Mouse (Mus musculus): ENCODE measurements around the gene Gm11273. TPM values are rescaled to one million over a fixed set of nuclear protein-coding genes. Genes with fewer than 3 reads are reported as not detected.
"Not testable (repeated sequence)": the region's sequence is repeated elsewhere in the genome, so short reads cannot be mapped to it uniquely, and the experiment has no call there.

Gene Gm11273
- polyA plus RNA-seq, 1 experiment from 2014 or later = 3.6 TPM

GRCm38 (mm10) chr13:21462516-21462915, 38.7 kb downstream of the Gm11273 start:
- WGBS = 61% methylated on average over 9 of the region's 9 CpGs
- H3K27me3 ChIP-seq (ENCODE audit: control insufficient read depth, insufficient read depth, low read length) = not testable (repeated sequence)

GRCm38 (mm10) chr13:21456347-21456746, 44.9 kb downstream of the Gm11273 start:
- no peak for ATAC-seq (replicated peaks; ENCODE audit: low FRiP score)
- WGBS = 13% methylated on average over 4 of the region's 4 CpGs

More at GRCm38 (mm10) chr13:21462516-21462915, 38.7 kb downstream of the Gm11273 start:
- not testable (repeated sequence) for H3K9me3 ChIP-seq (ENCODE audit: control insufficient read depth, low read length); H3K27ac ChIP-seq (ENCODE audit: low read depth, low read length); H3K36me3 ChIP-seq (ENCODE audit: control insufficient read depth, insufficient read depth, low read length); H3K4me1 ChIP-seq (replicated peaks; ENCODE audit: control insufficient read depth, insufficient read depth, low read length); H3K4me2 ChIP-seq (ENCODE audit: low read depth, low read length, severe bottlenecking); ATAC-seq (replicated peaks; ENCODE audit: low FRiP score); H3K4me3 ChIP-seq (ENCODE audit: low read depth, low read length); H3K9ac ChIP-seq (ENCODE audit: low read length); DNase-seq (ENCODE audit: low spot score)

GRCm38 (mm10) chr13:21454133-21454532, 47.1 kb downstream of the Gm11273 start:
- Histone ChIP-seq H3K27ac (ENCODE audit: low read depth, low read length) (no peak overlapping the region), H3K4me3 (ENCODE audit: low read depth, low read length) (no peak overlapping the region), H3K9me3 (ENCODE audit: control insufficient read depth, low read length) (no peaks in the 10 kb centered on the region), H3K36me3 (ENCODE audit: control insufficient read depth, insufficient read depth, low read length) (no peaks in the 10 kb centered on the region), H3K4me2 (ENCODE audit: low read depth, low read length, severe bottlenecking) (no peak overlapping the region), H3K4me1 (replicated peaks; ENCODE audit: control insufficient read depth, insufficient read depth, low read length) (peaks cover 4% of the 10 kb centered on the region; the same call in 1 of the 2 replicates), H3K27me3 (ENCODE audit: control insufficient read depth, insufficient read depth, low read length) (no peaks in the 10 kb centered on the region), H3K9ac (ENCODE audit: low read length) (no peak overlapping the region)
- 90% methylated on average over 3 of the region's 3 CpGs for WGBS
- DNase-seq (ENCODE audit: low spot score) = no peak
- ATAC-seq (replicated peaks; ENCODE audit: low FRiP score) = no peak

More at GRCm38 (mm10) chr13:21456347-21456746, 44.9 kb downstream of the Gm11273 start:
- H3K36me3 ChIP-seq (ENCODE audit: control insufficient read depth, insufficient read depth, low read length) = no peaks in the 10 kb centered on the region
- H3K4me3 ChIP-seq (ENCODE audit: low read depth, low read length) = no peak overlapping the region
- peaks cover 4% of the 10 kb centered on the region; the same call in 1 of the 2 replicates for H3K4me1 ChIP-seq (replicated peaks; ENCODE audit: control insufficient read depth, insufficient read depth, low read length)
- H3K27me3 ChIP-seq (ENCODE audit: control insufficient read depth, insufficient read depth, low read length) = no peaks in the 10 kb centered on the region
- DNase-seq (ENCODE audit: low spot score) = no peak
- H3K27ac ChIP-seq (ENCODE audit: low read depth, low read length) = no peak overlapping the region
- no peaks in the 10 kb centered on the region for H3K9me3 ChIP-seq (ENCODE audit: control insufficient read depth, low read length)
- H3K9ac ChIP-seq (ENCODE audit: low read length) = no peak overlapping the region
- no peak overlapping the region for H3K4me2 ChIP-seq (ENCODE audit: low read depth, low read length, severe bottlenecking)

GRCm38 (mm10) chr13:21453449-21453848, 47.8 kb downstream of the Gm11273 start, which contains the start of gene Zscan26:
Zscan26 (minus strand) TSS chr13:21453730.
- H3K27me3 ChIP-seq (ENCODE audit: control insufficient read depth, insufficient read depth, low read length) = no peaks in the 10 kb centered on the region
- H3K36me3 ChIP-seq (ENCODE audit: control insufficient read depth, insufficient read depth, low read length) = no peaks in the 10 kb centered on the region
- ATAC-seq (replicated peaks; ENCODE audit: low FRiP score) (peak; percentile 92), DNase-seq (ENCODE audit: low spot score) (peak; percentile 91)
- peak within 1 kb of the TSS; percentile 66 for H3K9ac ChIP-seq (ENCODE audit: low read length)
- peaks cover 4% of the 10 kb centered on the region; the same call in 1 of the 2 replicates for H3K4me1 ChIP-seq (replicated peaks; ENCODE audit: control insufficient read depth, insufficient read depth, low read length)
- WGBS = under 1% methylated on average over 23 of the region's 23 CpGs
- peak within 1 kb of the TSS; percentile 53 for H3K4me3 ChIP-seq (ENCODE audit: low read depth, low read length)
- H3K9me3 ChIP-seq (ENCODE audit: control insufficient read depth, low read length) = no peaks in the 10 kb centered on the region
- peak within 1 kb of the TSS; percentile 74 for H3K4me2 ChIP-seq (ENCODE audit: low read depth, low read length, severe bottlenecking)
- no peak within 1 kb of the TSS for H3K27ac ChIP-seq (ENCODE audit: low read depth, low read length)

GRCm38 (mm10) chr13:21453042-21453441, 48.2 kb downstream of the Gm11273 start:
- WGBS = 1% methylated on average over 13 of the region's 13 CpGs
- ATAC-seq (replicated peaks; ENCODE audit: low FRiP score) = 0 out of 2 replicates have a peak, but pooled peaks have one; percentile 19

More at GRCm38 (mm10) chr13:21453042-21453441, 48.2 kb downstream of the Gm11273 start:
- peaks cover 4% of the 10 kb centered on the region; the same call in 1 of the 2 replicates for H3K4me1 ChIP-seq (replicated peaks; ENCODE audit: control insufficient read depth, insufficient read depth, low read length)
- peak overlapping the region; percentile 74 for H3K4me2 ChIP-seq (ENCODE audit: low read depth, low read length, severe bottlenecking)
- no peak overlapping the region for H3K27ac ChIP-seq (ENCODE audit: low read depth, low read length)
- H3K4me3 ChIP-seq (ENCODE audit: low read depth, low read length) = peak overlapping the region; percentile 53
- H3K27me3 ChIP-seq (ENCODE audit: control insufficient read depth, insufficient read depth, low read length) = no peaks in the 10 kb centered on the region
- H3K36me3 ChIP-seq (ENCODE audit: control insufficient read depth, insufficient read depth, low read length) = no peaks in the 10 kb centered on the region; the same call in 1 of the 2 replicates
- peak overlapping the region; percentile 66 for H3K9ac ChIP-seq (ENCODE audit: low read length)
- no peak for DNase-seq (ENCODE audit: low spot score)
- no peaks in the 10 kb centered on the region for H3K9me3 ChIP-seq (ENCODE audit: control insufficient read depth, low read length)

Other genes starting within 250 kb of the Gm11273 start
- not detected in 2 replicates for gene Gpx5, start 208.7 kb downstream of the Gm11273 start, polyA plus RNA-seq (2014; fragmentation: Nextera tagmentation; extraction: Ambion mirVana)
- not detected in 2 replicates for gene Gpx6, start 189.3 kb downstream of the Gm11273 start, polyA plus RNA-seq (2014; fragmentation: Nextera tagmentation; extraction: Ambion mirVana)
- not detected in 2 replicates for gene Olfr1367, start 154.5 kb downstream of the Gm11273 start, polyA plus RNA-seq (2014; fragmentation: Nextera tagmentation; extraction: Ambion mirVana)
- gene Zscan12, start 138.6 kb downstream of the Gm11273 start, polyA plus RNA-seq (2014; fragmentation: Nextera tagmentation; extraction: Ambion mirVana) = 20.5 and 22.4 TPM in 2 replicates
- gene Zkscan3, start 98.7 kb downstream of the Gm11273 start, polyA plus RNA-seq (2014; fragmentation: Nextera tagmentation; extraction: Ambion mirVana) = 89.7 and 91.3 TPM in 2 replicates
- gene Pgbd1, start 60.4 kb downstream of the Gm11273 start, polyA plus RNA-seq (2014; fragmentation: Nextera tagmentation; extraction: Ambion mirVana) = 6.9 and 8.3 TPM in 2 replicates
- gene Zscan26, start 47.7 kb downstream of the Gm11273 start, polyA plus RNA-seq (2014; fragmentation: Nextera tagmentation; extraction: Ambion mirVana) = 19.5 and 22.2 TPM in 2 replicates
- gene Nkapl, start 32.9 kb downstream of the Gm11273 start, polyA plus RNA-seq (2014; fragmentation: Nextera tagmentation; extraction: Ambion mirVana) = 2.7 and 3.9 TPM in 2 replicates
- 4.4 and 5.3 TPM in 2 replicates for gene Zkscan4, start 22.5 kb downstream of the Gm11273 start, polyA plus RNA-seq (2014; fragmentation: Nextera tagmentation; extraction: Ambion mirVana)
- not detected in 2 replicates for gene Gm10065, start 22.0 kb downstream of the Gm11273 start, polyA plus RNA-seq (2014; fragmentation: Nextera tagmentation; extraction: Ambion mirVana)
- 0.27 TPM in 1 of 2 replicates, not detected in the other for gene AK157302, start 6.2 kb downstream of the Gm11273 start, polyA plus RNA-seq (2014; fragmentation: Nextera tagmentation; extraction: Ambion mirVana)
- gene Zkscan8, start 29.7 kb upstream of the Gm11273 start, polyA plus RNA-seq (2014; fragmentation: Nextera tagmentation; extraction: Ambion mirVana) = 10.2 and 10.6 TPM in 2 replicates
- gene Olfr1366, start 41.4 kb upstream of the Gm11273 start, polyA plus RNA-seq (2014; fragmentation: Nextera tagmentation; extraction: Ambion mirVana) = 0.27 and 0.43 TPM in 2 replicates
- gene Olfr1535, start 58.5 kb upstream of the Gm11273 start, polyA plus RNA-seq (2014; fragmentation: Nextera tagmentation; extraction: Ambion mirVana) = not detected in 2 replicates
- gene Olfr1364, start 80.3 kb upstream of the Gm11273 start, polyA plus RNA-seq (2014; fragmentation: Nextera tagmentation; extraction: Ambion mirVana) = not detected in 2 replicates
- not detected in 2 replicates for gene Olfr1362, start 112.6 kb upstream of the Gm11273 start, polyA plus RNA-seq (2014; fragmentation: Nextera tagmentation; extraction: Ambion mirVana)
- gene Olfr11, start 141.1 kb upstream of the Gm11273 start, polyA plus RNA-seq (2014; fragmentation: Nextera tagmentation; extraction: Ambion mirVana) = not detected in 2 replicates
- gene Olfr1361, start 162.0 kb upstream of the Gm11273 start, polyA plus RNA-seq (2014; fragmentation: Nextera tagmentation; extraction: Ambion mirVana) = not detected in 2 replicates
- not detected in 2 replicates for gene Olfr1360, start 176.0 kb upstream of the Gm11273 start, polyA plus RNA-seq (2014; fragmentation: Nextera tagmentation; extraction: Ambion mirVana)
- gene Olfr1359, start 196.7 kb upstream of the Gm11273 start, polyA plus RNA-seq (2014; fragmentation: Nextera tagmentation; extraction: Ambion mirVana) = not detected in 2 replicates
- gene Hist1h2bl, start 214.7 kb upstream of the Gm11273 start, polyA plus RNA-seq (2014; fragmentation: Nextera tagmentation; extraction: Ambion mirVana) = 2.3 and 5.4 TPM in 2 replicates
- gene Hist1h2ai, start 215.0 kb upstream of the Gm11273 start, polyA plus RNA-seq (2014; fragmentation: Nextera tagmentation; extraction: Ambion mirVana) = 23.9 and 25.3 TPM in 2 replicates
- gene Hist1h3h, start 216.2 kb upstream of the Gm11273 start, polyA plus RNA-seq (2014; fragmentation: Nextera tagmentation; extraction: Ambion mirVana) = 16.8 and 17.4 TPM in 2 replicates
- 5.0 and 5.7 TPM in 2 replicates for gene Hist1h2bm, start 220.6 kb upstream of the Gm11273 start, polyA plus RNA-seq (2014; fragmentation: Nextera tagmentation; extraction: Ambion mirVana)
- 1.2 and 1.6 TPM in 2 replicates for gene Hist1h4j, start 233.6 kb upstream of the Gm11273 start, polyA plus RNA-seq (2014; fragmentation: Nextera tagmentation; extraction: Ambion mirVana)
- gene Hist1h4k, start 249.1 kb upstream of the Gm11273 start, polyA plus RNA-seq (2014; fragmentation: Nextera tagmentation; extraction: Ambion mirVana) = 4.4 TPM in 2 replicates

Measured in forebrain, embryonic 11.5 days (tissue).